Mouse (Mus musculus): ENCODE measurements around the gene Grip1. TPM values are rescaled to one million over a fixed set of nuclear protein-coding genes. Genes with fewer than 3 reads are reported as not detected.

The Grip1 gene
- total and polyA plus RNA-seq, 3 experiments: 0.31 to 0.45 (median 0.42) TPM

DNA sequence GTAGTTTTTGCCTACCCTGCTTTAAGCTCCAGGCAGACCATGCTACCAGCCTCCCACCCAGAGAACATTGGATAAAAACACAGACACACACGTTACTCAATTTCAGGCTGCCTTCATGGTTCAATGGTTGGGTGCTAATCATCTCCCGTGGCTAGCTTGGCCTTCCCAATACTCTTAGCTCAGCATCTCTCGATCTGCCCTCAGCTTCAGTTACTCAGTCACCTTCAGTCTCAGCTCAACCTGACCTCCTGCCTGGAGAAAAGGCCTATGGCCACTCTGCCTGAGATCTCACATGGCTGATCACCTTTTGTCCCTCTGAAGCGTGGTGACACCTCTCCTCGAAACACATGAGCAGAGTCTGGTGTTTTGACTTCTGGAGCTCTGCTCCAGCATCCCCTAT is 379.7 kb downstream of the Grip1 start:
- TF ChIP-seq POLR2A (IDR thresholded peaks at IDR 0.05; ENCODE audit: insufficient read depth, low read depth, low read length): no peak
- no peak for TF ChIP-seq EP300 (IDR thresholded peaks at IDR 0.05; ENCODE audit: insufficient read depth, low read depth, low read length)
- TF ChIP-seq CTCF (IDR thresholded peaks at IDR 0.05): no peak
- H3K4me1 ChIP-seq (ENCODE audit: control insufficient read depth, insufficient read depth, low read length): peaks cover 2% of the 10 kb centered on the region

DNA sequence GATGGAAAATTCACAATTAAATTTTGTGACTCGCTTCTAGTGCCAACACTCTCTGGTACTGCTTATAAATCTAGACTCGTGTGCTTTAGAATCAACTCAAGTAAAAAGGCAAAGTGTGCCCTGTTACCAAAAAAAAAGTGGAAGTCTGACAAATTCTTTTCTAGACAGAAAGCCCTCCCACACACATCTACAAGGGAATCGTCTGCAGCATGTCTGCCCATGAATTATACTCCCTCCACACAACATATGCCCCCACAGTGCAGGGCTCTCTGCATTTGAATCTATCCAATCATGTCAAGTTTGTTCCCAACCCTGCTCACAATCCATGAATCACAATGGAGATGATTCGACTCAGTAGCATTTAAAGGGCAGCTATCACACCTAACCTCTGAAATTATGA is 380.5 kb downstream of the Grip1 start:
- H3K27me3 ChIP-seq (ENCODE audit: control insufficient read depth, insufficient read depth, low read length): no peaks in the 10 kb centered on the region
- H3K36me3 ChIP-seq (ENCODE audit: control insufficient read depth, insufficient read depth, low read length): no peaks in the 10 kb centered on the region
- TF ChIP-seq POLR2A (IDR thresholded peaks at IDR 0.05; ENCODE audit: insufficient read depth, low read depth, low read length) (no peak), CTCF (IDR thresholded peaks at IDR 0.05) (no peak), EP300 (IDR thresholded peaks at IDR 0.05; ENCODE audit: insufficient read depth, low read depth, low read length) (no peak)
- H3K79me2 ChIP-seq (replicated peaks; ENCODE audit: control insufficient read depth, insufficient read depth, low read length): no peaks in the 10 kb centered on the region
- intact Hi-C loops (cut with DNase I): no loop called here
- WGBS: 68% methylated on average over 4 of the region's 4 CpGs
- H3K9ac ChIP-seq (ENCODE audit: low read depth, low read length): no peak overlapping the region
- no peak overlapping the region for H3K27ac ChIP-seq
- DNase-seq: no peak
- peaks cover 2% of the 10 kb centered on the region for H3K4me1 ChIP-seq (ENCODE audit: control insufficient read depth, insufficient read depth, low read length)
- H3K4me3 ChIP-seq: no peak overlapping the region

More for the DNA sequence above, 379.7 kb downstream of the Grip1 start:
- DNase-seq: no peak
- intact Hi-C loops (cut with DNase I): no loop called here
- WGBS: 86% methylated on average over 5 of the region's 5 CpGs
- Histone ChIP-seq H3K79me2 (replicated peaks; ENCODE audit: control insufficient read depth, insufficient read depth, low read length) (no peaks in the 10 kb centered on the region), H3K27ac (no peak overlapping the region), H3K9ac (ENCODE audit: low read depth, low read length) (no peak overlapping the region), H3K36me3 (ENCODE audit: control insufficient read depth, insufficient read depth, low read length) (no peaks in the 10 kb centered on the region), H3K27me3 (ENCODE audit: control insufficient read depth, insufficient read depth, low read length) (no peaks in the 10 kb centered on the region), H3K4me3 (no peak overlapping the region)

DNA sequence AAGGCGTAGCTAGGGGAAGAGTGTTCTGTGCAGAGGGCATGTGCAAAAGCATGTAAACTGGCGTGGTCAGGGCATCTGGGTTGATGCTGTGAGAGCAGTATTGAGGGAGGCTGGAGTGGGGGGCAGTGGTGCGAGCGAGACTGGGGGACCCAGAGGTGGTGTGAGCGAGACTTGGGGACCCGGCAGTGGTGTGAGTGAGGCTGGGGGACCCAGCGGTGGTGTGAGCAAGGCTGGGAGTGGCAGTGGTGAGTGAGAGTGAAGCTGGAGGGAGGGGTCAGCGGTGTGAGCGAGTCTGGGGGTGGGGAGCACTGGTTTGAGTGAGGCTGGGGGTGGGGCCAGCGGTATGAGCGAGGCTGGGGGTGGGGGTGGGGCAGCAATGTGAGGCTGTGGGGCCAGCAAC is 386.0 kb downstream of the Grip1 start:
- Histone ChIP-seq H3K79me2 (replicated peaks; ENCODE audit: control insufficient read depth, insufficient read depth, low read length) (no peaks in the 10 kb centered on the region), H3K27me3 (ENCODE audit: control insufficient read depth, insufficient read depth, low read length) (no peaks in the 10 kb centered on the region), H3K36me3 (ENCODE audit: control insufficient read depth, insufficient read depth, low read length) (no peaks in the 10 kb centered on the region), H3K4me1 (ENCODE audit: control insufficient read depth, insufficient read depth, low read length) (no peaks in the 10 kb centered on the region), H3K9ac (ENCODE audit: low read depth, low read length) (no peak overlapping the region), H3K4me3 (no peak overlapping the region), H3K27ac (no peak overlapping the region)
- no peak for DNase-seq
- intact Hi-C loops (cut with DNase I): no loop called here
- no peak for TF ChIP-seq POLR2A (IDR thresholded peaks at IDR 0.05; ENCODE audit: insufficient read depth, low read depth, low read length)
- TF ChIP-seq CTCF (IDR thresholded peaks at IDR 0.05): no peak
- TF ChIP-seq EP300 (IDR thresholded peaks at IDR 0.05; ENCODE audit: insufficient read depth, low read depth, low read length): no peak
- WGBS: 79% methylated on average over 11 of the region's 11 CpGs

DNA sequence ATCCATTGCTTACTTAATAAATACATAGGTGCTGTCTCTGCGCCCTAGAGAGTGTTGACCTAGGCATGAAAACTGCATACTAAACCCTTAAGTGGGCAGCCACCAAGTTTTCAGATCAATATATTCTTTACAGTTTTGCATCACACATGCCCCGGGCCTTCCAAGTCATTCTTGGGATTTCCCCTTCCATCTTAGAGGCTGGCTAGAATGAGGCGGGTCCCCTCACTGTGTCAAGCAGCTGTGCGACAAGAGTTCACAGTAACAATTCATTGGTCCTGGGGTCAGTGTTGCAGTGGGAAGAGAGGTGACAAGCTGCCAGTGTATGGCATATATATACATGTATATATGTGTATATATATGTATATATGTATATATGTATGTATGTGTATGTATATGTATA is 388.4 kb downstream of the Grip1 start:
- Histone ChIP-seq H3K4me1 (ENCODE audit: control insufficient read depth, insufficient read depth, low read length) (no peaks in the 10 kb centered on the region), H3K36me3 (ENCODE audit: control insufficient read depth, insufficient read depth, low read length) (no peaks in the 10 kb centered on the region), H3K4me3 (no peak overlapping the region), H3K9ac (ENCODE audit: low read depth, low read length) (no peak overlapping the region), H3K27me3 (ENCODE audit: control insufficient read depth, insufficient read depth, low read length) (no peaks in the 10 kb centered on the region), H3K27ac (no peak overlapping the region), H3K79me2 (replicated peaks; ENCODE audit: control insufficient read depth, insufficient read depth, low read length) (no peaks in the 10 kb centered on the region)
- TF ChIP-seq POLR2A (IDR thresholded peaks at IDR 0.05; ENCODE audit: insufficient read depth, low read depth, low read length) (no peak), EP300 (IDR thresholded peaks at IDR 0.05; ENCODE audit: insufficient read depth, low read depth, low read length) (no peak), CTCF (IDR thresholded peaks at IDR 0.05) (no peak)
- intact Hi-C loops (cut with DNase I): no loop called here
- 86% methylated on average over 4 of the region's 4 CpGs for WGBS
- no peak for DNase-seq

DNA sequence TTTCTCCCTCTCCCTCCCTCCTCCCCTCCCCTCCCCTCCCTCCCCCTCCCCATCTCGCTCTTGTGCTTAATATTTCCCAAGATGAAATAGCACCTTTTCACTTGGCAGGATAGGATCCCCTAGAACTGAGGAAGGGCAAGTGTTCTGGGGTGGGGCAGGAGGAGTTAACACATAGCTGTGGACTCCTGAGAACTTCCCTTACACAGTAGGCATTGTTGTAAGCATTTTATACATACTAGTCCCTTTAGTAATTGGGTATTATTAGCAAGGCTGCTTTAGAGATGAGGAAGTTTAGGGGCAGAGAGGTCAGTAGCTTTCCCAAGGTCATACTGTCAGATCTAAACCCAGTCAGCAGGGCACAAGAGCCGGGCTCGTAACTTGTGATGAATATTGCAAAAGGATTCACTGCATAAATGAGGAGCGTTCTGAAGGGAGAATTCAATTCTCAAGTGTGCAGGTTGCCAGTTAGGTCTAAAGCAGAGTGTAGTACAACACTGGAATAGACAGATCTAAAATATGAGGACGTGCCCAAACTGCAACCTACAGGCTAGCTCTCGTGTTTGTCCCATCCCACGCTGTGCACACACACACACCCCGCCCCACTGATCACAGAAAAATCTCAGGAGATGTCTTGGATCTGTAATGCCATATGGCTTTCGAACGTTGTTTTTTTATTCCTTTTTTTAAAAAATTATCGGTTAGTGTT is 392.2 kb downstream of the Grip1 start:
- Histone ChIP-seq H3K36me3 (ENCODE audit: control insufficient read depth, insufficient read depth, low read length) (no peaks in the 10 kb centered on the region), H3K27ac (no peak overlapping the region), H3K9ac (ENCODE audit: low read depth, low read length) (no peak overlapping the region), H3K4me1 (ENCODE audit: control insufficient read depth, insufficient read depth, low read length) (no peaks in the 10 kb centered on the region), H3K4me3 (no peak overlapping the region), H3K79me2 (replicated peaks; ENCODE audit: control insufficient read depth, insufficient read depth, low read length) (no peaks in the 10 kb centered on the region), H3K27me3 (ENCODE audit: control insufficient read depth, insufficient read depth, low read length) (no peaks in the 10 kb centered on the region)
- intact Hi-C loops (cut with DNase I): no loop called here
- TF ChIP-seq POLR2A (IDR thresholded peaks at IDR 0.05; ENCODE audit: insufficient read depth, low read depth, low read length) (no peak), CTCF (IDR thresholded peaks at IDR 0.05) (no peak), EP300 (IDR thresholded peaks at IDR 0.05; ENCODE audit: insufficient read depth, low read depth, low read length) (no peak)
- DNase-seq: no peak
- WGBS: 81% methylated on average over 11 of the region's 11 CpGs

DNA sequence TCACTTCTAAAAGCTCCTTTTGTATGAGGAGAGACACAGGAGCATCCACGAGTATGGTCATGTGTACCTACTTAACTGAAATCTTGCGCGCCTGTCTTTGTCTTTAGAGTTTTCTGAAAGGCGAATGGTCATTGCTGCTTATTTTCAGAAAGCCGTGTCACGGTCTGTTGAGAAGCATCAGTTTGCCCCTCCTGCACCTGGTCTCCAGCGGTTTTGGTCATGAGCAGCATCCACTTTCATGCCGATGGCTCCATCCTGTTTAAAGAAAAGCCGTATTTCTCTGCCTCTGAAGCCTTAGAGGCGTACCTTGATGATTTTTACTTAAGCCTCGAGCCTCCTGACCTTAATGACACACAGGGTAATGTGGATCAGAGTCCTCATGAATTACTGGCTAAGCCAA is 398.0 kb downstream of the Grip1 start:
- 88% methylated on average over 11 of the region's 11 CpGs for WGBS
- intact Hi-C loops (cut with DNase I): no loop called here
- H3K27me3 ChIP-seq (ENCODE audit: control insufficient read depth, insufficient read depth, low read length): no peaks in the 10 kb centered on the region
- H3K27ac ChIP-seq: no peak overlapping the region
- H3K4me1 ChIP-seq (ENCODE audit: control insufficient read depth, insufficient read depth, low read length): no peaks in the 10 kb centered on the region
- no peak overlapping the region for H3K9ac ChIP-seq (ENCODE audit: low read depth, low read length)
- no peak for DNase-seq
- no peaks in the 10 kb centered on the region for H3K36me3 ChIP-seq (ENCODE audit: control insufficient read depth, insufficient read depth, low read length)
- TF ChIP-seq CTCF (IDR thresholded peaks at IDR 0.05) (no peak), POLR2A (IDR thresholded peaks at IDR 0.05; ENCODE audit: insufficient read depth, low read depth, low read length) (no peak), EP300 (IDR thresholded peaks at IDR 0.05; ENCODE audit: insufficient read depth, low read depth, low read length) (no peak)
- H3K79me2 ChIP-seq (replicated peaks; ENCODE audit: control insufficient read depth, insufficient read depth, low read length): no peaks in the 10 kb centered on the region
- H3K4me3 ChIP-seq: no peak overlapping the region
